29 mouse cellular contexts compared by ENCODE assay signal in the genomic region with DNA sequence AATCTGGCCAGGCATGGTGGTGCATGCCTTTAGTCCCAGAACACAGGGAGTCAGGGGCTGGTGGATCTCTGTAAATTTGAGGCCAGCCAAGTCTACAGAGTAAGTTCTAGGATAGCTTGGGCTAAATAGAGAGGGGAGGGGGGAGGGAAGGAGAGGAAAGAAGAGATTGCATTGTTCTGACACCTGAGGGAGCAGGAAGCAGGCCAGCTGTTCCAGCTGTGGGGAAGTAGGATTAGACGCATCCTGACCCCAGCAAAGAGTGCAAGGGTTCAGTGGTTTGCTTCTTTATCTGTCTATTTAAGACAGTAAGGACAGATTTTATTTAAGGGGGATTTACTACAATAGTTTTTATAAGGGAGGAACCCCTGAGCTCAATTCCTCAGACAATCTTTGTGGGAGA. TPM values are rescaled to one million over a fixed set of nuclear protein-coding genes. Genes with fewer than 3 reads are reported as not detected.
"Had no signal": no experiment of that assay in that cellular context is flagged by ENCODE, and none has a peak within 500 bp of the region (broad histone marks: within the 10 kb centered on the region; RNA-seq: fewer than 3 reads in every experiment).

No protein-coding gene starts in this region.

- H3K4me1 ChIP-seq: liver, embryonic 13.5 days; neural tube, embryonic 12.5 days; stomach, embryonic 15.5 days had no signal

- H3K27ac ChIP-seq: kidney, postnatal 0 days; layer of hippocampus, adult 2 months; liver, embryonic 13.5 days; midbrain, embryonic 13.5 days; neural tube, embryonic 12.5 days; stomach, embryonic 15.5 days had no signal

- ATAC-seq: midbrain, embryonic 13.5 days had no signal

- H3K9me3 ChIP-seq: liver, embryonic 13.5 days; midbrain, embryonic 13.5 days; neural tube, embryonic 12.5 days; stomach, embryonic 15.5 days had no signal

- H3K4me3 ChIP-seq: layer of hippocampus, adult 2 months; liver, embryonic 13.5 days; midbrain, embryonic 13.5 days; neural tube, embryonic 12.5 days; stomach, embryonic 15.5 days had no signal

- H3K27me3 ChIP-seq: liver, embryonic 13.5 days; midbrain, embryonic 13.5 days; neural tube, embryonic 12.5 days; stomach, embryonic 15.5 days had no signal

- H3K36me3 ChIP-seq: liver, embryonic 13.5 days; midbrain, embryonic 13.5 days; neural tube, embryonic 12.5 days; stomach, embryonic 15.5 days had no signal

- DNase-seq: kidney, adult 18-20 months; kidney, adult 9 months; kidney, postnatal 25 days; layer of hippocampus, adult 9-11 months; liver, embryonic 13.5 days; lung, adult 2 months; lung, postnatal 14 days; lung, postnatal 4 days; right cerebral cortex, postnatal 25 days; spleen, adult 18-20 months; thymus, postnatal 25 days had no signal

- H3K9ac ChIP-seq: liver, embryonic 13.5 days; midbrain, embryonic 13.5 days; neural tube, embryonic 12.5 days; stomach, embryonic 15.5 days had no signal

- H3K4me2 ChIP-seq: liver, embryonic 13.5 days; midbrain, embryonic 13.5 days; neural tube, embryonic 12.5 days; stomach, embryonic 15.5 days had no signal

RNA-seq across cellular contexts. Expression of a gene that starts 26.1 kb away (rescaled TPM):
- total RNA-seq: layer of hippocampus, adult 2 months; layer of hippocampus, postnatal 25 days; left cerebral cortex, adult 18-20 months; left cerebral cortex, postnatal 36 days; liver, adult 2 months; megakaryocyte progenitor cell, adult 5-6 weeks; megakaryocyte-erythroid progenitor cell, adult 5-6 weeks; neutrophil, adult 5-6 weeks had no signal
- polyA plus RNA-seq: kidney, postnatal 0 days; large intestine, adult 2 months; limb, embryonic 11.5 days; limb, embryonic 14.5 days; liver, adult 2 months; liver, embryonic 13.5 days; liver, embryonic 16.5 days; lung, adult 2 months; lung, embryonic 16.5 days; midbrain, embryonic 13.5 days; neural tube, embryonic 12.5 days; stomach, embryonic 15.5 days; thymus, postnatal 0 days had no signal
